In genomic region chr4:148681429-148681828, GRCm38 (mm10) we compare ENCODE assay signal across 9 mouse cellular contexts. TPM values are rescaled to one million over a fixed set of nuclear protein-coding genes. Genes with fewer than 3 reads are reported as not detected.
A peak's percentile ranks its signal among the peaks of the same experiment; 100 is the strongest.
DNase-seq lines count a peak whose midpoint lies in the region; ATAC-seq lines count a peak whose summit lies in the region.
"Had no signal": no experiment of that assay in that cellular context is flagged by ENCODE, and none has a peak within 500 bp of the region (broad histone marks: within the 10 kb centered on the region; RNA-seq: fewer than 3 reads in every experiment).

No protein-coding gene starts in this region.

- no peak overlapping the region for H3K4me3 ChIP-seq in heart, embryonic 12.5 days
- H3K4me3 ChIP-seq: lung, embryonic 15.5 days had no signal

- no peak overlapping the region for H3K27ac ChIP-seq in heart, embryonic 12.5 days (ENCODE audit: poor library complexity, severe bottlenecking)
- H3K27ac ChIP-seq: lung, embryonic 15.5 days had no signal

- no peak overlapping the region for H3K9ac ChIP-seq in heart, embryonic 12.5 days
- H3K9ac ChIP-seq: lung, embryonic 15.5 days had no signal

- H3K4me2 ChIP-seq in heart, embryonic 12.5 days = peak overlapping the region; percentile 50; the same call in 1 of the 2 replicates
- H3K4me2 ChIP-seq: lung, embryonic 15.5 days had no signal

- peaks cover 4% of the 10 kb centered on the region; the same call in 1 of the 2 replicates for H3K27me3 ChIP-seq in heart, embryonic 12.5 days (replicated peaks)
- H3K27me3 ChIP-seq: lung, embryonic 15.5 days had no signal

- no peak for ATAC-seq in heart, embryonic 12.5 days (ENCODE audit: insufficient number of reproducible peaks, low FRiP score)
- ATAC-seq in megakaryocyte progenitor cell, adult 5-6 weeks (replicated peaks; ENCODE audit: poor library complexity) = peak; percentile 65

- no peaks in the 10 kb centered on the region for H3K36me3 ChIP-seq in heart, embryonic 12.5 days
- H3K36me3 ChIP-seq: lung, embryonic 15.5 days had no signal

- 15% methylated on average over 8 of the region's 8 CpGs for WGBS in heart, embryonic 12.5 days

- peaks cover 25% of the 10 kb centered on the region for H3K4me1 ChIP-seq in heart, embryonic 12.5 days (replicated peaks)

- DNase-seq in cerebellum, adult 11 months = peak; percentile 17
- no peak for DNase-seq in cerebellum, adult 9-11 months
- peak; percentile 61 for DNase-seq in CD4-positive helper T cell, adult 2 months (ENCODE audit: low read depth, low spot score)
- peak; percentile 34 for DNase-seq in cerebellum, adult 8-10 months
- peak; percentile 43 to 55 for DNase-seq in layer of hippocampus, postnatal 14 days (ENCODE audit: low spot score in 2 of 2)
- DNase-seq in spleen, postnatal 4 days (ENCODE audit: low spot score in 2 of 2) = peak; percentile 59 to 89

- no peaks in the 10 kb centered on the region for H3K9me3 ChIP-seq in heart, embryonic 12.5 days (replicated peaks)
- H3K9me3 ChIP-seq: lung, embryonic 15.5 days had no signal

RNA-seq across cellular contexts. Expression of gene Gm572, which starts 38.3 kb away (rescaled TPM):
- polyA plus RNA-seq in heart, embryonic 12.5 days (2016; fragmentation: Nextera tagmentation; extraction: Ambion mirVana) = 0.11 and 0.18 TPM in 2 replicates
- total RNA-seq in layer of hippocampus, postnatal 14 days (2021) = not detected
- total RNA-seq in megakaryocyte progenitor cell, adult 5-6 weeks (2015) = not detected in 2 replicates
- not detected in 2 replicates for total RNA-seq in megakaryocyte progenitor cell, adult 5-6 weeks (2017)
- polyA plus RNA-seq: lung, embryonic 15.5 days had no signal

RNA-seq across cellular contexts. Expression of gene Tardbp, which starts 54.6 kb away (rescaled TPM):
- polyA plus RNA-seq in heart, embryonic 12.5 days (2016; fragmentation: Nextera tagmentation; extraction: Ambion mirVana) = 200 and 211 TPM in 2 replicates
- total RNA-seq in layer of hippocampus, postnatal 14 days (2021) = 100 to 1,000 TPM; 199 to 208 TPM
- total RNA-seq in megakaryocyte progenitor cell, adult 5-6 weeks (2015) = 300 and 381 TPM in 2 replicates
- total RNA-seq in megakaryocyte progenitor cell, adult 5-6 weeks (2017) = 512 and 640 TPM in 2 replicates
